Mouse (Mus musculus): ENCODE results near the gene Gm10722. TPM values are rescaled to one million over a fixed set of nuclear protein-coding genes. Genes with fewer than 3 reads are reported as not detected.
"Not testable (repeated sequence)": the region's sequence is repeated elsewhere in the genome, so short reads cannot be mapped to it uniquely, and the experiment has no call there.

Gene Gm10722
- total RNA-seq, 1 experiment from 2014 or later: not detected

DNA sequence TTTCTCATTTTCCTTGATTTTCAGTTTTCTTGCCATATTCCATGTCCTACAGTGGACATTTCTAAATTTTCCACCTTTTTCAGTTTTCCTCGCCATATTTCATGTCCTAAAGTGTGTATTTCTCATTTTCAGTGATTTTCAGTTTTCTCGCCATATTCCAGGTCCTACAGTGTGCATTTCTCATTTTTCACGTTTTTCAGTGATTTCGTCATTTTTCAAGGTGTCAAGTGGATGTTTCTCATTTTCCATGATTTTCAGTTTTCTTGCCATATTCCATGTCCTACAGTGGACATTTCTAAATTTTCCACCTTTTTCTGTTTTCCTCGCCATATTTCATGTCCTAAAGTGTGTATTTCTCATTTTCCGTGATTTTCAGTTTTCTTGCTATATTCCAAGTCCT lies 24.9 kb downstream of the Gm10722 start:
- peak; percentile 38 for DNase-seq

DNA sequence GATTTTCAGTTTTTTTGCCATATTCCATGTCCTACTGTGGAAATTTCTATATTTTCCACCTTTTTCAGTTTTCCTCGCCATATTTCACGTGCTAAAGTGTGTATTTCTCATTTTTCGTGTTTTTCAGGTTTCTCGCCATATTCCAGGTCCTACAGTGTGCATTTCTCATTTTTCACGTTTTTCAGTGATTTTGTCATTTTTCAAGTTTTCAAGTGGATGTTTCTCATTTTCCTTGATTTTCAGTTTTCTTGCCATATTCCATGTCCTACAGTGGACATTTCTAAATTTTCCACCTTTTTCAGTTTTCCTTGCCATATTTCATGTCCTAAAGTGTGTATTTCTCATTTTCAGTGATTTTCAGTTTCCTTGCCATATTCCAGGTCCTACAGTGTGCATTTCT lies 25.4 kb downstream of the Gm10722 start:
- DNase-seq: not testable (repeated sequence)

DNA sequence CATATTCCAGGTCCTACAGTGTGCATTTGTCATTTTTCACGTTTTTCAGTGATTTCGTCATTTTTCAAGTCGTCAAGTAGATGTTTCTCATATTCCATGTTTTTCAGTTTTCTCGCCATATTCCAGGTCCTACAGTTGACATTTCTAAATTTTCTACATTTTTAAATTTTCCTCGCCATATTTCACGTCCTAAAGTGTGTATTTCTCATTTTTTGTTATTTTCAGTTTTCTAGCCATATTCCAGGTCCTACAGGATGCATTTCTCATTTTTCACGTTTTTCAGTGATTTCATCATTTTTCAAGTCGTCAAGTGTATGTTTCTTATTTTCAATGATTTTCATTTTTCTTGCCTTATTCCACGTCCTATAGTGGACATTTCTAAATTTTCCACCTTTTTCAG lies 26.0 kb downstream of the Gm10722 start:
- DNase-seq: not testable (repeated sequence)

DNA sequence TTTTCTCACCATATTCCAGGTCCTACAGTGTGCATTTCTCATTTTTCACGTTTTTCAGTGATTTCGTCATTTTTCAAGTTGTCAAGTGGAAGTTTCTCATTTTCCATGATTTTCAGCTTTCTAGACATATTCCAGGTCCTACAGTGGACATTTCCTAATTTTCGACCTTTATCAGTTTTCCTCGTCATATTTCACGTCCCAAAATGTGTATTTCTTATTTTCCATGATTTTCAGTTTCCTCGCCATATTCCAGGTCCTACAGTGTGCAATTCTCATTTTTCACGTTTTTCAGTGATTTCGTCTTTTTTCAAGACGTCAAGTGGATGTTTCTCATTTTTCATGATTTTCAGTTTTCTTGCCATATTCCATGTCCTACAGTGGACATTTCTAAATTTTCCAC lies 26.5 kb downstream of the Gm10722 start:
- DNase-seq: not testable (repeated sequence)

DNA sequence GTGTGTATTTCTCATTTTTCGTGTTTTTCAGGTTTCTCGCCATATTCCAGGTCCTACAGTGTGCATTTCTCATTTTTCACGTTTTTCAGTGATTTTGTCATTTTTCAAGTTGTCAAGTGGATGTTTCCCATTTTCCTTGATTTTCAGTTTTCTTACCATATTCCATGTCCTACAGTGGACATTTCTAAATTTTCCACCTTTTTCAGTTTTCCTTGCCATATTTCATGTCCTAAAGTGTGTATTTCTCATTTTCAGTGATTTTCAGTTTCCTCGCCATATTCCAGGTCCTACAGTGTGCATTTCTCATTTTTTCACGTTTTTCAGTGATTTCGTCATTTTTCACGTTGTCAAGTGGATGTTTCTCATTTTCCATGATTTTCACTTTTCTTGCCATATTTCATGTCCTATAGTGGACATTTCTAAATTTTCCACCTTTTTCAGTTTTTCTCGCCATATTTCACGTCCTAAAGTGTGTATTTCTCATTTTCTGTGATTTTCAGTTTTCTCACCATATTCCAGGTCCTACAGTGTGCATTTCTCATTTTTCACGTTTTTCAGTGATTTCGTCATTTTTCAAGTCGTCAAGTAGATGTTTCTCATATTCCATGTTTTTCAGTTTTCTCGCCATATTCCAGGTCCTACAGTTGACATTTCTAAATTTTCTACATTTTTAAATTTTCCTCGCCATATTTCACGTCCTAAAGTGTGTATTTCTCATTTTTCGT lies 28.7 kb downstream of the Gm10722 start:
- DNase-seq: not testable (repeated sequence)

DNA sequence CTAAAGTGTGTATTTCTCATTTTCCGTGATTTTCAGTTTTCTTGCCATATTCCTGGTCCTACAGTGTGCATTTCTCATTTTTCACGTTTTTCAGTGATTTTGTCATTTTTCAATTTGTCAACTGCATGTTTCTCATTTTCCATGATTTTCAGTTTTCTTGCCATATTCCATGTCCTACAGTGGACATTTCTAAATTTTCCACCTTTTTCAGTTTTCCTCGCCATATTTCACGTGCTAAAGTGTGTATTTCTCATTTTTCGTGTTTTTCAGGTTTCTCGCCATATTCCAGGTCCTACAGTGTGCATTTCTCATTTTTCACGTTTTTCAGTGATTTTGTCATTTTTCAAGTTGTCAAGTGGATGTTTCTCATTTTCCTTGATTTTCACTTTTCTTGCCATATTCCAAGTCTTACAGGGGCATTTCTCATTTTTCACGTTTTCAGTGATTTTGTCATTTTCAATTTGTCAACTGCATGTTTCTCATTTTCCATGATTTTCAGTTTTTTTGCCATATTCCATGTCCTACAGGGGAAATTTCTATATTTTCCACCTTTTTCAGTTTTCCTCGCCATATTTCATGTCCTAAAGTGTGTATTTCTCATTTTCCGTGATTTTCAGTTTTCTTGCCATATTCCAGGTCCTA lies 30.1 kb downstream of the Gm10722 start:
- DNase-seq: not testable (repeated sequence)

DNA sequence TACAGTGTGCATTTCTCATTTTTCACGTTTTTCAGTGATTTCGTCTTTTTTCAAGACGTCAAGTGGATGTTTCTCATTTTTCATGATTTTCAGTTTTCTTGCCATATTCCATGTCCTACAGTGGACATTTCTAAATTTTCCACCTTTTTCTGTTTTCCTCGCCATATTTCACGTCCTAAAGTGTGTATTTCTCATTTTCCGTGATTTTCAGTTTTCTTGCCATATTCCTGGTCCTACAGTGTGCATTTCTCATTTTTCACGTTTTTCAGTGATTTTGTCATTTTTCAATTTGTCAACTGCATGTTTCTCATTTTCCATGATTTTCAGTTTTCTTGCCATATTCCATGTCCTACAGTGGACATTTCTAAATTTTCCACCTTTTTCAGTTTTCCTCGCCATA lies 33.6 kb downstream of the Gm10722 start, which contains the start of gene Gm17535:
Gm17535 (plus strand) TSS at position 301 of the 400 bp plus-strand sequence.
- not testable (repeated sequence) for DNase-seq

DNA sequence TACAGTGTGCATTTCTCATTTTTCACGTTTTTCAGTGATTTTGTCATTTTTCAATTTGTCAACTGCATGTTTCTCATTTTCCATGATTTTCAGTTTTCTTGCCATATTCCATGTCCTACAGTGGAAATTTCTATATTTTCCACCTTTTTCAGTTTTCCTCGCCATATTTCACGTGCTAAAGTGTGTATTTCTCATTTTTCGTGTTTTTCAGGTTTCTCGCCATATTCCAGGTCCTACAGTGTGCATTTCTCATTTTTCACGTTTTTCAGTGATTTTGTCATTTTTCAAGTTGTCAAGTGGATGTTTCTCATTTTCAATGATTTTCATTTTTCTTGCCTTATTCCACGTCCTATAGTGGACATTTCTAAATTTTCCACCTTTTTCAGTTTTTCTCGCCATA lies 35.9 kb downstream of the Gm10722 start, which contains the start of gene Gm10715:
Gm10715 (plus strand) TSS at position 301 of the 400 bp plus-strand sequence.
- DNase-seq: not testable (repeated sequence)

DNA sequence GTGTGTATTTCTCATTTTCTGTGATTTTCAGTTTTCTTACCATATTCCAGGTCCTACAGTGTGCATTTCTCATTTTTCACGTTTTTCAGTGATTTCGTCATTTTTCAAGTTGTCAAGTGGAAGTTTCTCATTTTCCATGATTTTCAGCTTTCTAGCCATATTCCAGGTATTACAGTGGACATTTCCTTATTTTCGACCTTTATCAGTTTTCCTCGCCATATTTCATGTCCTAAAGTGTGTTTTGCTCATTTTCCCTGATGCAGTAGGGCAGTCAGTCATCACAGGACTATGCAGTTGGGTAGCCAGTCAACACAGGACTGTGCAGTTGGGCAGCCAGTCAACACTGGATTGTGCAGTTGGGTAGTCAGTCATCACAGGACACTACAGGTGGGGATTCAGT lies 37.4 kb downstream of the Gm10722 start:
- not testable (repeated sequence) for DNase-seq

Small RNA genes within 50 kb of the gene (microRNA-seq; reads per million reads assigned to microRNA genes)
- gene Mir101c: 0 reads per million in 2 experiments

Other genes with a start within 250 kb of the Gm10722 start
- 1.5 TPM in 1 of 2 replicates, not detected in the other for gene Gm11168, start 2.4 kb downstream of the Gm10722 start, total RNA-seq (2021)
- gene Gm10721, start 12.2 kb downstream of the Gm10722 start, total RNA-seq (2021): 2.4 TPM in 1 of 2 replicates, not detected in the other
- gene Gm10720, start 14.7 kb downstream of the Gm10722 start, total RNA-seq (2021): not detected in 2 replicates
- 2.6 and 4.7 TPM in 2 replicates for gene Gm10719, start 16.5 kb downstream of the Gm10722 start, total RNA-seq (2021)
- gene Gm10718, start 22.6 kb downstream of the Gm10722 start, total RNA-seq (2021): 3.6 and 4.1 TPM in 2 replicates
- 2.2 TPM in 1 of 2 replicates, not detected in the other for gene Gm10717, start 24.5 kb downstream of the Gm10722 start, total RNA-seq (2021)
- not detected in 2 replicates for gene Gm17535, start 33.7 kb downstream of the Gm10722 start, total RNA-seq (2021)
- gene Gm10715, start 36.0 kb downstream of the Gm10722 start, total RNA-seq (2021): not detected in 2 replicates